Mouse (Mus musculus) cerebral cortex, adult 2 months (tissue): ENCODE data around the gene Med20.

ENCODE experiments used
- WGBS: fragments of 180-500 bp; shearing (Covaris S2); methylation state at CpG from one replicate; pipeline ENCODE4 v1.1.7; 2018; 5-methylcytosine and 5-hydroxymethylcytosine counted together

Gene Med20

GRCm38 (mm10) chr17:47628851-47629676 is 17.7 kb downstream of the Med20 start:
- 1% methylated on average over 63 of the region's 63 CpGs for WGBS

- under 1% methylated on average over 61 of the region's 61 CpGs for WGBS
These were observed 18.6 kb downstream of the Med20 start for GRCm38 (mm10) chr17:47629717-47630677.

GRCm38 (mm10) chr17:47630678-47631065 is 19.3 kb downstream of the Med20 start, which contains the start of gene Usp49:
Gene Usp49 (plus strand): TSS chr17:47630690.
- WGBS: 3% methylated on average over 3 of the region's 3 CpGs

- 76% methylated on average over 4 of the region's 4 CpGs for WGBS
These were observed 20.9 kb downstream of the Med20 start for GRCm38 (mm10) chr17:47632181-47632840.

- WGBS: 73% methylated on average over 7 of the region's 7 CpGs
These were observed 22.8 kb downstream of the Med20 start for GRCm38 (mm10) chr17:47633999-47634770.

- WGBS: 94% methylated on average over 2 of the region's 2 CpGs
These were observed 31.6 kb downstream of the Med20 start for GRCm38 (mm10) chr17:47642992-47643391.

- 85% methylated on average over 1 of the region's 1 CpGs for WGBS
These were observed 35.3 kb downstream of the Med20 start for GRCm38 (mm10) chr17:47646683-47647082.

GRCm38 (mm10) chr17:47648966-47649365 is 37.6 kb downstream of the Med20 start:
- 70% methylated on average over 4 of the region's 4 CpGs for WGBS

- 92% methylated on average over 2 of the region's 2 CpGs for WGBS
These were observed 40.6 kb downstream of the Med20 start for GRCm38 (mm10) chr17:47651953-47652352.

- WGBS: 96% methylated on average over 8 of the region's 8 CpGs
These were observed 43.0 kb downstream of the Med20 start for GRCm38 (mm10) chr17:47654346-47654745.

- WGBS: 89% methylated on average over 5 of the region's 5 CpGs
These were observed 44.3 kb downstream of the Med20 start for GRCm38 (mm10) chr17:47655697-47656096.

- 84% methylated on average over 4 of the region's 4 CpGs for WGBS
These were observed 46.5 kb downstream of the Med20 start for GRCm38 (mm10) chr17:47657901-47658300.

GRCm38 (mm10) chr17:47658741-47659243 is 47.4 kb downstream of the Med20 start:
- 74% methylated on average over 3 of the region's 3 CpGs for WGBS

GRCm38 (mm10) chr17:47663009-47663713 is 51.8 kb downstream of the Med20 start:
- WGBS: 65% methylated on average over 9 of the region's 9 CpGs

- 85% methylated on average over 7 of the region's 7 CpGs for WGBS
These were observed 53.1 kb downstream of the Med20 start for GRCm38 (mm10) chr17:47664474-47664873.

- 55% methylated on average over 4 of the region's 4 CpGs for WGBS
These were observed 57.8 kb downstream of the Med20 start for GRCm38 (mm10) chr17:47669166-47669565.

GRCm38 (mm10) chr17:47671988-47672310 is 60.6 kb downstream of the Med20 start:
- WGBS: 29% methylated on average over 14 of the region's 14 CpGs

GRCm38 (mm10) chr17:47672311-47673111 is 61.1 kb downstream of the Med20 start:
- 11% methylated on average over 68 of the region's 68 CpGs for WGBS
